Mouse (Mus musculus): ENCODE data around the gene Epb41.

DNA sequence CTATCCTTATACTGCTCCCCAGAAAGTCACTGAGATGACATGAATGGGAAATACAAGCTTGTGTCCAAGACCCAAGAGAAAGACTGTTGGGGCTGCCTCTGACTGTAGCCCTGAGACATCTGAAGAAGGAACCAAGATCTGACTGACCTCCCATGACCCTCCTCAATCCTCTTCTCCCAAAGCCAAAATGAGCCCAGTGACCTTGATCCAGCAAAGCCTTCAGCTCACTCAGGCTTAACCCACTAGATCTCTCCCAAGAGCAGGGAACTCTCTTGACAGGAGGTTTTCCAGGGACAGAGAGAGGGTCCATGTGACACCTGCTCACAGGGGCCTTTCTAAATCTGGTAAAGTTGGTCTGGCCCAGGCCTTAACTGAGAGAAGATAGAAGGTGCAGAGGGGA lies 17.8 kb downstream of the Epb41 start:
- TF ChIP-seq CTCF (IDR thresholded peaks at IDR 0.05; ENCODE audit: extremely low read depth, insufficient read length, insufficient replicate concordance, low read depth, low read length) (no peak), POLR2A (IDR thresholded peaks at IDR 0.05; ENCODE audit: low read depth, low read length) (no peak)
